Mouse (Mus musculus) midbrain, postnatal 0 days (tissue): ENCODE results near the gene Sema4f. TPM values are rescaled to one million over a fixed set of nuclear protein-coding genes. Genes with fewer than 3 reads are reported as not detected.

ENCODE experiments used
- ATAC-seq: fragments of 200-750 bp; cut with Nextera tagmentation; 2 replicates; pipeline ENCODE4 v1.8.0; 2017; ENCODE audit warnings: moderate number of reproducible peaks, mild to moderate bottlenecking, moderate TSS enrichment, moderate library complexity; ENCODE audit not compliant: low FRiP score
- DNase-seq: peaks from one replicate; pipeline ENCODE4 v3.0.0-alpha.2; 2015; ENCODE audit warnings: low spot score
- H3K27ac ChIP-seq: fragments of 300-500 bp; sonication (generic); 2 replicates; pipeline ENCODE4 v1.5.1; 2014; ENCODE audit warnings: low read depth, mild to moderate bottlenecking, low read length, mixed read lengths
- H3K27me3 ChIP-seq: fragments of 300-500 bp; sonication (generic); 2 replicates; pipeline ENCODE4 v1.6.1; 2014; ENCODE audit warnings: low read length, control low read depth, mixed read lengths; ENCODE audit not compliant: insufficient read depth
- H3K36me3 ChIP-seq: fragments of 300-500 bp; sonication (generic); 2 replicates; pipeline ENCODE4 v1.6.1; 2014; ENCODE audit warnings: low read length, control low read depth, mixed read lengths; ENCODE audit not compliant: insufficient read depth
- H3K4me1 ChIP-seq: fragments of 300-500 bp; sonication (generic); 2 replicates; pipeline ENCODE4 v1.6.1; 2014; ENCODE audit warnings: mild to moderate bottlenecking, control low read depth, antibody characterized with exemption, low read length, mixed read lengths; ENCODE audit not compliant: insufficient read depth
- H3K4me2 ChIP-seq: fragments of 300-500 bp; sonication (generic); 2 replicates; pipeline ENCODE4 v1.6.1; 2014; ENCODE audit warnings: low read depth, mild to moderate bottlenecking, low read length, mixed read lengths; ENCODE audit not compliant: poor library complexity, severe bottlenecking
- H3K4me3 ChIP-seq: fragments of 300-500 bp; sonication (generic); 2 replicates; pipeline ENCODE4 v1.5.1; 2014; ENCODE audit warnings: low read depth, mild to moderate bottlenecking, low read length, moderate library complexity
- H3K9ac ChIP-seq: fragments of 300-500 bp; sonication (generic); replicated peaks from 2 replicates; pipeline ENCODE4 v1.6.1; 2014; ENCODE audit warnings: mild to moderate bottlenecking, low read length, moderate library complexity, mixed read lengths; ENCODE audit not compliant: poor library complexity, severe bottlenecking
- H3K9me3 ChIP-seq: fragments of 300-500 bp; sonication (generic); 2 replicates; pipeline ENCODE4 v1.6.1; 2016; ENCODE audit warnings: low read length, control low read depth
- CTCF ChIP-seq: IDR thresholded peaks from 2 replicates; pipeline ENCODE4 v1.5.1; 2016; ENCODE audit warnings: antibody characterized with exemption, mild to moderate bottlenecking
- WGBS: fragments of 180-500 bp; shearing (Covaris S2); extraction: QIAGEN DNeasy Blood & Tissue Kit; methylation state at CpG from one replicate; pipeline ENCODE4 v1.1.7; 2014; 5-methylcytosine and 5-hydroxymethylcytosine counted together
- polyA plus RNA-seq: library from polyadenylated mRNA; unstranded; fragments of >200 nt; fragmentation: Nextera tagmentation; extraction: Ambion mirVana; gene quantifications from 2 replicates; pipeline ENCODE4 v1.2.1, GENCODE M21; 2015
- total RNA-seq: library from RNA; depleted of rRNA; stranded (reverse); fragments of >200 nt; gene quantifications from 2 replicates; pipeline ENCODE4 v1.2.3, GENCODE M21; 2014; rRNA removed

Gene Sema4f
- total and polyA plus RNA-seq, 2 experiments from 2014 or later, result 15.4 to 16.9 TPM

DNA sequence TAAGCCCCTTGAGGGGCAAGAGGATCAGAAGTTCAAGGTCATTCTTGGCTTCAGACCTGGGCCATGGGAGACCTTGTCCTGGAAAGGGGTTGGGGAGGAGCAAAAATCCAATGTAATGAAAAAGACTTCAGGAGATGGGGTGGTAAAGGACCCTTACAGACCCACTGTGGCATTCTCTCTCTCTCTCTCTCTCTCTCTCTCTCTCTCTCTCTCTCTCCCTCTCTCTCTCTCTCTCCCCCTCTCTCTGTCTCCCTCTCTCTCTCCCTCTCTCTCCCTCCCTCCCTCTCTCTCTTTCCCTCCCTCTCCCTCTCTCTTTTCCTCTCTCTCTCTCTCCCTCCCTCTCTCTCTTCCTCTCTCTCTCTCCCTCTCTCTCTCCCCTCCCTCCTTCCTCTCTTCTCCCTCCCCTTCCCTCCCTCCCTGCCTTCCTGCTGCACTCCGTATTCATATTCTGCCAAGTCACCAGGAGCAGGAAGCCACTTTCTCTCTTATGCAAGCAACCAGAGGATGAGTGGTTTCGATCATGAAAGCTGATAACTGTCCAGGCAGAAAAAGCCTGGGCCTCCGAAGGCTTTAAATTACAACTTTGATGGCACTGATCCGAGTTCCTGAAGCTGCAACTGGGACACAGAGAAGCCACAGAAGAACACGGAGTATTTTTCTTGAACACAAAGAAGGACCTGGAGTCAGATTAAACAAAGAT is 67.8 kb downstream of the Sema4f start:
- no peak overlapping the region for H3K4me3 ChIP-seq
- H3K4me2 ChIP-seq, result no peak overlapping the region
- no peak overlapping the region for H3K9ac ChIP-seq
- TF ChIP-seq CTCF, result no peak
- DNase-seq, result no peak
- H3K27me3 ChIP-seq, result no peaks in the 10 kb centered on the region
- H3K4me1 ChIP-seq, result no peaks in the 10 kb centered on the region
- ATAC-seq, result no peak
- 41% methylated on average over 5 of the region's 5 CpGs for WGBS
- no peaks in the 10 kb centered on the region for H3K36me3 ChIP-seq
- H3K27ac ChIP-seq, result no peak overlapping the region
- H3K9me3 ChIP-seq, result no peaks in the 10 kb centered on the region

- WGBS, result 82% methylated on average over 5 of the region's 5 CpGs
- Histone ChIP-seq H3K4me2 (no peak overlapping the region), H3K4me3 (no peak overlapping the region), H3K27me3 (no peaks in the 10 kb centered on the region), H3K27ac (no peak overlapping the region), H3K9me3 (0 out of 2 replicates have a peak, but pooled peaks cover 6% of the 10 kb centered on the region), H3K36me3 (no peaks in the 10 kb centered on the region), H3K9ac (no peak overlapping the region), H3K4me1 (no peaks in the 10 kb centered on the region)
- no peak for TF ChIP-seq CTCF
- ATAC-seq, result no peak
- DNase-seq, result no peak
These were observed 71.1 kb downstream of the Sema4f start for GRCm38 (mm10) chr6:82868476-82868875.

- ATAC-seq (no peak), DNase-seq (no peak)
- no peak overlapping the region for H3K4me2 ChIP-seq
- no peak overlapping the region for H3K27ac ChIP-seq
- H3K27me3 ChIP-seq, result no peaks in the 10 kb centered on the region
- TF ChIP-seq CTCF, result no peak
- no peaks in the 10 kb centered on the region for H3K36me3 ChIP-seq
- no peak overlapping the region for H3K4me3 ChIP-seq
- no peak overlapping the region for H3K9ac ChIP-seq
- WGBS, result 80% methylated on average over 8 of the region's 8 CpGs
- H3K9me3 ChIP-seq, result 0 out of 2 replicates have a peak, but pooled peaks cover 6% of the 10 kb centered on the region
- no peaks in the 10 kb centered on the region for H3K4me1 ChIP-seq
These were observed 76.1 kb downstream of the Sema4f start for GRCm38 (mm10) chr6:82863380-82863874.

DNA sequence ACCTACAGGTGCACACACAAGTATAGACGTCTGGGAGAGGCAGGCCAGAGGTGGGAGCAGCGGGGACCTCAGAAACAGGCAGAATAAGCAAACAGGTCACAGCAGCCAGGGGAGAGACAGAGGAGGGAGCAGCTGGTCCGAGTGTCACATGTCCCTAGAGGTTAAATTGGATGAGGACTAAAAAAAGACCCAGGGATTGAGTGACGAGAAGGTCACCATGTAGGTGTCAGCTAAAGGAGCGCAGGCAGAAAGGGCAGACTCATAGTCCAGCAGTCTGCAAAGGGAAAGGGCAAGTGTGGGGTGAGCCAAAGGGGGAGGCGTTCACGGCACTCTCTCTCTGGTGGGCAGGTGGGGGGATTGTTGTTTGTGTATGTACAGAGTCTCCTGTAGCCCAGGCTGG is 77.1 kb downstream of the Sema4f start:
- Histone ChIP-seq H3K36me3 (no peaks in the 10 kb centered on the region), H3K9ac (no peak overlapping the region), H3K27me3 (no peaks in the 10 kb centered on the region), H3K9me3 (0 out of 2 replicates have a peak, but pooled peaks cover 6% of the 10 kb centered on the region), H3K4me2 (no peak overlapping the region), H3K4me1 (no peaks in the 10 kb centered on the region), H3K4me3 (no peak overlapping the region), H3K27ac (no peak overlapping the region)
- no peak for TF ChIP-seq CTCF
- ATAC-seq (no peak), DNase-seq (no peak)
- 55% methylated on average over 7 of the region's 7 CpGs for WGBS

GRCm38 (mm10) chr6:82862042-82862441 is 77.5 kb downstream of the Sema4f start:
- TF ChIP-seq CTCF, result no peak
- Histone ChIP-seq H3K4me1 (no peaks in the 10 kb centered on the region), H3K27ac (no peak overlapping the region), H3K27me3 (no peaks in the 10 kb centered on the region), H3K9me3 (0 out of 2 replicates have a peak, but pooled peaks cover 6% of the 10 kb centered on the region), H3K36me3 (no peaks in the 10 kb centered on the region), H3K4me3 (no peak overlapping the region), H3K9ac (no peak overlapping the region), H3K4me2 (no peak overlapping the region)
- ATAC-seq (no peak), DNase-seq (no peak)
- WGBS, result 41% methylated on average over 3 of the region's 3 CpGs

Other genes starting within 250 kb of the Sema4f start
- gene Pole4, start 234.4 kb downstream of the Sema4f start, total RNA-seq, result 68.2 and 90.0 TPM in 2 replicates
- gene Pole4, start 234.4 kb downstream of the Sema4f start, polyA plus RNA-seq, result 134 and 145 TPM in 2 replicates
- gene Hk2, start 165.3 kb downstream of the Sema4f start, total RNA-seq, result 1.6 and 3.9 TPM in 2 replicates
- 2.0 and 2.2 TPM in 2 replicates for gene Hk2, start 165.3 kb downstream of the Sema4f start, polyA plus RNA-seq
- gene M1ap, start 7.1 kb upstream of the Sema4f start, total RNA-seq, result 1.2 TPM in 1 of 2 replicates, not detected in the other
- gene M1ap, start 7.1 kb upstream of the Sema4f start, polyA plus RNA-seq, result 0.12 TPM in 1 of 2 replicates, not detected in the other
- 3.9 and 5.0 TPM in 2 replicates for gene Dok1, start 93.7 kb upstream of the Sema4f start, total RNA-seq
- 1.1 and 2.3 TPM in 2 replicates for gene Dok1, start 93.7 kb upstream of the Sema4f start, polyA plus RNA-seq
- 6.9 and 7.3 TPM in 2 replicates for gene Loxl3, start 94.4 kb upstream of the Sema4f start, total RNA-seq
- gene Loxl3, start 94.4 kb upstream of the Sema4f start, polyA plus RNA-seq, result 4.7 and 5.6 TPM in 2 replicates
- 180 and 190 TPM in 2 replicates for gene Aup1, start 114.8 kb upstream of the Sema4f start, total RNA-seq
- gene Aup1, start 114.8 kb upstream of the Sema4f start, polyA plus RNA-seq, result 130 and 155 TPM in 2 replicates
- gene Htra2, start 115.5 kb upstream of the Sema4f start, total RNA-seq, result 45.4 and 56.5 TPM in 2 replicates
- 87.8 and 93.4 TPM in 2 replicates for gene Htra2, start 115.5 kb upstream of the Sema4f start, polyA plus RNA-seq
- gene Dqx1, start 118.1 kb upstream of the Sema4f start, total RNA-seq, result 0.09 and 0.11 TPM in 2 replicates
- gene Dqx1, start 118.1 kb upstream of the Sema4f start, polyA plus RNA-seq, result 0.30 and 0.32 TPM in 2 replicates
- not detected in 2 replicates for gene Tlx2, start 130.5 kb upstream of the Sema4f start, total RNA-seq
- not detected in 2 replicates for gene Tlx2, start 130.5 kb upstream of the Sema4f start, polyA plus RNA-seq
- gene Pcgf1, start 138.1 kb upstream of the Sema4f start, total RNA-seq, result 11.8 and 20.4 TPM in 2 replicates
- 30.4 and 35.5 TPM in 2 replicates for gene Pcgf1, start 138.1 kb upstream of the Sema4f start, polyA plus RNA-seq
- gene Lbx2, start 146.6 kb upstream of the Sema4f start, total RNA-seq, result not detected in 2 replicates
- 0.26 TPM in 1 of 2 replicates, not detected in the other for gene Lbx2, start 146.6 kb upstream of the Sema4f start, polyA plus RNA-seq
- 13.6 and 26.0 TPM in 2 replicates for gene Ccdc142, start 161.8 kb upstream of the Sema4f start, total RNA-seq
- 6.0 TPM in 2 replicates for gene Ccdc142, start 161.8 kb upstream of the Sema4f start, polyA plus RNA-seq
- gene Gm42688, start 161.8 kb upstream of the Sema4f start, total RNA-seq, result 4.4 and 8.1 TPM in 2 replicates
- gene Gm42688, start 161.8 kb upstream of the Sema4f start, polyA plus RNA-seq, result 3.5 and 4.4 TPM in 2 replicates
- gene Mrpl53, start 169.3 kb upstream of the Sema4f start, total RNA-seq, result 46.4 and 57.2 TPM in 2 replicates
- gene Mrpl53, start 169.3 kb upstream of the Sema4f start, polyA plus RNA-seq, result 115 and 118 TPM in 2 replicates
- 32.6 and 40.3 TPM in 2 replicates for gene Mogs, start 175.7 kb upstream of the Sema4f start, total RNA-seq
- 18.8 and 19.8 TPM in 2 replicates for gene Mogs, start 175.7 kb upstream of the Sema4f start, polyA plus RNA-seq
- gene Wbp1, start 181.8 kb upstream of the Sema4f start, total RNA-seq, result 152 and 199 TPM in 2 replicates
- 85.3 and 91.6 TPM in 2 replicates for gene Wbp1, start 181.8 kb upstream of the Sema4f start, polyA plus RNA-seq
- gene Ino80b, start 185.7 kb upstream of the Sema4f start, total RNA-seq, result 29.4 and 40.9 TPM in 2 replicates
- gene Ino80b, start 185.7 kb upstream of the Sema4f start, polyA plus RNA-seq, result 14.6 and 16.2 TPM in 2 replicates
- gene Rtkn, start 195.7 kb upstream of the Sema4f start, total RNA-seq, result 24.3 and 30.9 TPM in 2 replicates
- 12.5 and 14.6 TPM in 2 replicates for gene Rtkn, start 195.7 kb upstream of the Sema4f start, polyA plus RNA-seq
- 12.7 and 15.9 TPM in 2 replicates for gene Wdr54, start 216.6 kb upstream of the Sema4f start, total RNA-seq
- 21.5 and 27.5 TPM in 2 replicates for gene Wdr54, start 216.6 kb upstream of the Sema4f start, polyA plus RNA-seq
- 15.6 and 20.5 TPM in 2 replicates for gene 1700003E16Rik, start 216.6 kb upstream of the Sema4f start, total RNA-seq
- gene 1700003E16Rik, start 216.6 kb upstream of the Sema4f start, polyA plus RNA-seq, result 18.0 and 18.2 TPM in 2 replicates
- gene Dctn1, start 226.2 kb upstream of the Sema4f start, total RNA-seq, result 126 and 129 TPM in 2 replicates
- 166 TPM in 2 replicates for gene Dctn1, start 226.2 kb upstream of the Sema4f start, polyA plus RNA-seq